Mouse (Mus musculus) CH12.LX (cell line): ENCODE results near the gene Gm20911. TPM values are rescaled to one million over a fixed set of nuclear protein-coding genes. Genes with fewer than 3 reads are reported as not detected.
"Not testable (repeated sequence)": the region's sequence is repeated elsewhere in the genome, so short reads cannot be mapped to it uniquely, and the experiment has no call there.

ENCODE experiments used
- DNase-seq: peaks from one replicate; pipeline ENCODE4 v3.0.0-alpha.2; 2013; ENCODE audit errors: extremely low read depth
- H3K27ac ChIP-seq: 2 replicates; pipeline ENCODE4 v1.5.1; 2012; ENCODE audit warnings: low read depth, mild to moderate bottlenecking, control low read depth, moderate library complexity; ENCODE audit not compliant: insufficient read depth
- H3K27me3 ChIP-seq: replicated peaks from 2 replicates; pipeline ENCODE3; 2012; ENCODE audit warnings: inconsistent platforms
- H3K36me3 ChIP-seq, 2 experiments: replicated peaks in 1 of 2; 2 replicates each; pipeline versions ENCODE3 to v1.6.1; 2012; ENCODE audit warnings: inconsistent platforms in 1 of 2, low read length in 1 of 2, mild to moderate bottlenecking in 1 of 2, mixed read lengths in 1 of 2, moderate library complexity in 1 of 2; ENCODE audit not compliant: control insufficient read depth in 1 of 2, insufficient read depth in 1 of 2
- H3K4me1 ChIP-seq, 2 experiments: 2 replicates each; pipeline ENCODE4 v1.6.1; 2012; ENCODE audit warnings: inconsistent platforms in 1 of 2, moderate library complexity in 1 of 2; ENCODE audit not compliant: insufficient read depth in 2 of 2, control insufficient read depth in 1 of 2
- H3K4me2 ChIP-seq: 2 replicates; pipeline ENCODE4 v1.6.1; 2012; ENCODE audit warnings: low read depth, mild to moderate bottlenecking, control low read depth; ENCODE audit not compliant: poor library complexity, insufficient read depth, severe bottlenecking
- H3K4me3 ChIP-seq, 3 experiments: fragments of 150-350 bp in 1 of 3; sonication (generic) in 1 of 3; replicated peaks in 1 of 3; 2 replicates each; pipeline versions ENCODE3 to v1.5.1; 2011 to 2012; ENCODE audit warnings: low read depth in 2 of 3, low read length in 2 of 3, mild to moderate bottlenecking in 2 of 3, moderate library complexity in 2 of 3, control low read depth in 1 of 3, improper control_type of control experiment in 1 of 3, inconsistent platforms in 1 of 3, mixed read lengths in 1 of 3; ENCODE audit not compliant: poor library complexity in 1 of 3
- H3K79me2 ChIP-seq: replicated peaks from 2 replicates; pipeline ENCODE4 v1.6.1; 2012; ENCODE audit warnings: mild to moderate bottlenecking, moderate library complexity; ENCODE audit not compliant: control insufficient read depth, poor library complexity, insufficient read depth, severe bottlenecking; ENCODE audit errors: extremely low read depth
- H3K9ac ChIP-seq: 2 replicates; pipeline ENCODE4 v1.6.1; 2012; ENCODE audit warnings: low read depth, mild to moderate bottlenecking, control low read depth, moderate library complexity; ENCODE audit not compliant: insufficient read depth
- H3K9me3 ChIP-seq: replicated peaks from 2 replicates; pipeline ENCODE3; 2012; ENCODE audit warnings: low read length, inconsistent platforms, mixed read lengths
- dilution Hi-C: fragments of 300-500 bp; cut with MboI; formaldehyde crosslinking; loops from 2 replicates; pipeline ENCODE4 v1.14.3; 2020; ENCODE audit warnings: low sequenced_read_pairs; ENCODE audit not compliant: extremely low pct_unique_long_range_greater_than_20kb, extremely low pct_ligation_motif_present
- in situ Hi-C: fragments of 300-500 bp; cut with MboI; formaldehyde crosslinking; loops from 3 replicates; pipeline ENCODE4 v1.14.3; 2019; ENCODE audit warnings: low sequenced_read_pairs, low pct_ligation_motif_present, low pct_unique_long_range_greater_than_20kb, mixed read lengths
- polyA plus RNA-seq: library from polyadenylated mRNA; unstranded; fragments of >175 nt; gene quantifications from 2 replicates; pipeline ENCODE4 v1.2.1, GENCODE M21; 2012; ENCODE audit warnings: low read depth; ENCODE audit not compliant: insufficient read length
- total RNA-seq, 2 experiments: library from RNA; depleted of rRNA; stranded (reverse); fragments of 300-350 nt in 1 of 2; fragments of >200 nt in 1 of 2; gene quantifications; 2 replicates each; pipeline ENCODE4 v1.2.3; 2012 to 2014

Gm20911 gene
- total RNA-seq (2012; rRNA removed) (not detected in 2 replicates), total RNA-seq (2014; rRNA removed) (not detected in 2 replicates), polyA plus RNA-seq (not detected in 2 replicates)

DNA sequence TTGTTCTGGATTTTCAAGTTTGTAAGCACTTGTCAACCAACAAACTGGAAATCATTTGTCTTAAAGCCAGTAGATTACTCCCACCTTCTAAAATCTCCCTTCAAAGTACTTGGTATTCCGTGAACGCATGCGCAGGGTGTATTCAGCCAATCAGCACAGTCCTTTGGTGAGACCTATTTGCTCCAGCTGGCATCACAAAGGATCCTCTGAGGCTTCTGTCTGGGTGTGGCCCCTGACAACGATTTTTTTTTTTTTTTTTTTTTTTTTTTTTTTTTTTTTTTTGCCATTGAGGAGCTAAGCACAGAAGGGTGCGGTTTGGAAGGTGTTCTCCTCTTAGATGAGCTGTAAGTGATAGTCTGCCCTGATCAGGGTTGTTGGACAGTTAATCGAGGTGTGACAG is at the start of gene Gm20911:
Gene Gm20911 (plus strand): TSS at position 301 of the 400 bp plus-strand sequence.
- not testable (repeated sequence) for DNase-seq, H3K79me2 ChIP-seq

More for the DNA sequence above, at the start of gene Gm20911:
- H3K4me2 ChIP-seq, in situ Hi-C loops, H3K27ac ChIP-seq, H3K27me3 ChIP-seq, H3K9ac ChIP-seq, dilution Hi-C loops, H3K9me3 ChIP-seq, H3K36me3 ChIP-seq, H3K4me1 ChIP-seq, H3K4me3 ChIP-seq: not testable (repeated sequence)
